Mouse (Mus musculus): ENCODE data around the gene Ndn.

- no peak for TF ChIP-seq CTCF (IDR thresholded peaks at IDR 0.05)
- TF ChIP-seq EP300 (IDR thresholded peaks at IDR 0.05), result no peak
Observed at GRCm38 (mm10) chr7:62302451-62302850, 43.9 kb upstream of the Ndn start.

Data from lung, postnatal 0 days (tissue).